Mouse (Mus musculus) embryonic facial prominence, embryonic 12.5 days (tissue): ENCODE data around the gene Aph1a. TPM values are rescaled to one million over a fixed set of nuclear protein-coding genes. Genes with fewer than 3 reads are reported as not detected.
A peak's percentile ranks its signal among the peaks of the same experiment; 100 is the strongest.
"Not testable (repeated sequence)": the region's sequence is repeated elsewhere in the genome, so short reads cannot be mapped to it uniquely, and the experiment has no call there.

Experiments used
- ATAC-seq: fragments of 200-750 bp; cut with Nextera tagmentation; 2 replicates; pipeline ENCODE4 v1.8.0; 2017; ENCODE audit not compliant: insufficient number of reproducible peaks, insufficient read depth, low FRiP score, low TSS enrichment
- H3K27ac ChIP-seq: fragments of 300-500 bp; sonication (generic); 2 replicates; pipeline ENCODE4 v1.5.1; 2016; ENCODE audit warnings: mild to moderate bottlenecking
- H3K27me3 ChIP-seq: fragments of 300-500 bp; sonication (generic); 2 replicates; pipeline ENCODE4 v1.6.1; 2016; ENCODE audit warnings: mild to moderate bottlenecking, moderate library complexity
- H3K36me3 ChIP-seq: fragments of 300-500 bp; sonication (generic); 2 replicates; pipeline ENCODE4 v1.6.1; 2016; ENCODE audit warnings: mild to moderate bottlenecking
- H3K4me1 ChIP-seq: fragments of 300-500 bp; sonication (generic); 2 replicates; pipeline ENCODE4 v1.6.1; 2016
- H3K4me2 ChIP-seq: fragments of 300-500 bp; sonication (generic); replicated peaks from 2 replicates; pipeline ENCODE4 v1.6.1; 2016; ENCODE audit warnings: mild to moderate bottlenecking, moderate library complexity
- H3K4me3 ChIP-seq: fragments of 300-500 bp; sonication (generic); 2 replicates; pipeline ENCODE4 v1.5.1; 2016; ENCODE audit warnings: mild to moderate bottlenecking
- H3K9ac ChIP-seq: fragments of 300-500 bp; sonication (generic); 2 replicates; pipeline ENCODE4 v1.6.1; 2016; ENCODE audit warnings: mild to moderate bottlenecking, moderate library complexity
- H3K9me3 ChIP-seq: fragments of 300-500 bp; sonication (generic); 2 replicates; pipeline ENCODE4 v1.6.1; 2016; ENCODE audit warnings: mild to moderate bottlenecking, moderate library complexity
- WGBS: fragments of 180-500 bp; shearing (Covaris S2); methylation state at CpG from one replicate; pipeline ENCODE4 v1.1.7; 2016; 5-methylcytosine and 5-hydroxymethylcytosine counted together
- polyA plus RNA-seq: library from polyadenylated mRNA; unstranded; fragments of >200 nt; fragmentation: Nextera tagmentation; extraction: Ambion mirVana; gene quantifications from 2 replicates; pipeline ENCODE4 v1.2.1, GENCODE M21; 2016

Aph1a gene
- 27.5 and 31.3 TPM in 2 replicates for polyA plus RNA-seq

GRCm38 (mm10) chr3:95893606-95894316, at the start of gene Aph1a:
TSS of gene Aph1a (plus strand) at chr3:95893969.
- peaks cover 13% of the 10 kb centered on the region for H3K36me3 ChIP-seq
- peak within 1 kb of the TSS; percentile 76 for H3K27ac ChIP-seq
- H3K9me3 ChIP-seq, H3K27me3 ChIP-seq: not testable (repeated sequence)
- WGBS = 0% methylated on average over 32 of the region's 43 CpGs
- H3K4me2 ChIP-seq = peak within 1 kb of the TSS; percentile 88
- peak; percentile 94 for ATAC-seq
- H3K9ac ChIP-seq = peak within 1 kb of the TSS; percentile 64
- peak within 1 kb of the TSS; percentile 55 for H3K4me3 ChIP-seq
- peaks cover 25% of the 10 kb centered on the region for H3K4me1 ChIP-seq

DNA sequence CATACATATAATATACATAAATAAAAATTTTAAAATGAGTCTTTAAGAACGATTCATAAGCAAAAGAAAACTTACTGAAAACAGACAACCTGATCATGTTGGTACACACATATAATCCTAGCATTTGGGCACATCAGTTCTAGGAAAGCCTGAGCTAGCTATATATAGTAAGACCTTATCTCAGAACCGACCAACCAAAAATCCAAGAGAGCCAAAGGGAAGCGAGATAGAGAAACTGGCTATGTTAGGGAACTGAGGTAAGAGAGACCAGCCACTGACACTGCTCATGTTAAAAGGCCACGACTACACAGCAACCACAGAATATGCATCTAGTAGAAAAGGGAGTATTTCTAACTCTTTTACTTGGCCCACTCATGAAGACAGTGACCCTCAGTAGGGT, 43.2 kb upstream of the Aph1a start:
- H3K4me2 ChIP-seq = no peak overlapping the region
- H3K36me3 ChIP-seq = peaks cover 73% of the 10 kb centered on the region
- H3K27ac ChIP-seq = no peak overlapping the region
- no peak overlapping the region for H3K9ac ChIP-seq
- H3K27me3 ChIP-seq = no peaks in the 10 kb centered on the region
- ATAC-seq = no peak
- H3K4me1 ChIP-seq = peaks cover 4% of the 10 kb centered on the region
- WGBS = 89% methylated on average over 4 of the region's 4 CpGs
- no peaks in the 10 kb centered on the region for H3K9me3 ChIP-seq
- H3K4me3 ChIP-seq = no peak overlapping the region

DNA sequence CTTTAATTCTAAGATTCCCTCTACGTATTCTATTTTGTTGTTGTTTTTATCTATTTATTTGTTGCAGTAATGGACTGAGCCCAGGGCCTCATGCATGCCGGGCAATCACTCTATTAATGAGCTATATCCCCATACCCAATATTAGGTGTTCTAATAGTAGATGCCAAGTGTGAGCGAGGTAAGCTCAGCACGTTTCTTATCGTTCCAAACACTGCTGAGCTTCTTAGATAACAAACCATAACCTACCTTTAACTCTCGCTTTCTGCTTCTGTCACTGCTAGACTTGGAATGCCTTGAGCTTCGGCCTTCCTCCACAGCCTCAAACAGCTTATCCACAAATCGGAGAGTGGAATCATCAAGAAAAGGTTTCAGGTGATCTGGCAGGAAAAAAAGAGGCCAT, 42.5 kb upstream of the Aph1a start:
- WGBS = 96% methylated on average over 8 of the region's 8 CpGs
- Histone ChIP-seq H3K4me1 (peaks cover 4% of the 10 kb centered on the region), H3K27ac (no peak overlapping the region), H3K9ac (no peak overlapping the region), H3K27me3 (no peaks in the 10 kb centered on the region), H3K36me3 (peaks cover 67% of the 10 kb centered on the region), H3K4me3 (no peak overlapping the region), H3K9me3 (no peaks in the 10 kb centered on the region), H3K4me2 (no peak overlapping the region)
- no peak for ATAC-seq

GRCm38 (mm10) chr3:95855502-95856089, 38.2 kb upstream of the Aph1a start, which contains the start of gene Prpf3:
TSS of gene Prpf3 (minus strand) at chr3:95855885.
- peak within 1 kb of the TSS; percentile 77 for H3K27ac ChIP-seq
- peak within 1 kb of the TSS; percentile 87 for H3K9ac ChIP-seq
- 1% methylated on average over 56 of the region's 56 CpGs for WGBS
- H3K27me3 ChIP-seq = no peaks in the 10 kb centered on the region
- H3K9me3 ChIP-seq = no peaks in the 10 kb centered on the region
- peak within 1 kb of the TSS; percentile 89 for H3K4me3 ChIP-seq
- H3K36me3 ChIP-seq = peaks cover 27% of the 10 kb centered on the region
- H3K4me1 ChIP-seq = peaks cover 4% of the 10 kb centered on the region
- H3K4me2 ChIP-seq = peak within 1 kb of the TSS; percentile 67
- peak; percentile 95 for ATAC-seq

DNA sequence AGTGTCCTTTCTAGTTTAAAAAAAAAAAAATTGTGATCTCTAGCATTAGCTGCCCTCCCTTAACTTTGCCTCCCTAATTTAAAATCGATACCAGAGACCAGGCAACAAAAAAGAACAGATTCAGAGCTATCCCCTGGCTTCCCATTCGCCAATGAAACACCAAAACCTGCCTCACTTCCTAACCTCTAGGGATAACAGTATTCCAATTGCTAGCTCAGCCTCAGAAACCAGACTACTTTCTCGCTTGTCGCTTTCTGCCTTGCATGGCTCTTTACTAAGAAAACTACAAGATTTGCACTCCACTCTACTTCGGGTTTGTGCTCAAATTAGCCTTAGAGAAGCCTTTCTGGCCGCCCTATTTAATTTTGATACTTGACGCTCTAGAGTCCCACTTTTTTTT, 37.7 kb upstream of the Aph1a start:
- peak overlapping the region; percentile 89 for H3K4me3 ChIP-seq
- peak overlapping the region; percentile 67 for H3K4me2 ChIP-seq
- ATAC-seq = no peak
- H3K36me3 ChIP-seq = peaks cover 22% of the 10 kb centered on the region
- H3K9ac ChIP-seq = peak overlapping the region; percentile 87
- H3K9me3 ChIP-seq = no peaks in the 10 kb centered on the region
- peak overlapping the region; percentile 77 for H3K27ac ChIP-seq
- WGBS = 21% methylated on average over 7 of the region's 7 CpGs
- H3K4me1 ChIP-seq = peaks cover 4% of the 10 kb centered on the region
- no peaks in the 10 kb centered on the region for H3K27me3 ChIP-seq

GRCm38 (mm10) chr3:95857050-95857449, 36.7 kb upstream of the Aph1a start:
- not testable (repeated sequence) for H3K4me1 ChIP-seq, H3K4me3 ChIP-seq, H3K4me2 ChIP-seq, ATAC-seq, H3K27me3 ChIP-seq, H3K9ac ChIP-seq, H3K27ac ChIP-seq, H3K9me3 ChIP-seq
- H3K36me3 ChIP-seq = peaks cover 14% of the 10 kb centered on the region
- 95% methylated on average over 1 of the region's 1 CpGs for WGBS

GRCm38 (mm10) chr3:95858278-95858677, 35.5 kb upstream of the Aph1a start:
- not testable (repeated sequence) for H3K27ac ChIP-seq, H3K27me3 ChIP-seq, H3K9ac ChIP-seq, H3K4me3 ChIP-seq, ATAC-seq, H3K4me2 ChIP-seq, H3K36me3 ChIP-seq, H3K4me1 ChIP-seq, H3K9me3 ChIP-seq
- 84% methylated on average over 3 of the region's 3 CpGs for WGBS

GRCm38 (mm10) chr3:95860323-95860722, 33.4 kb upstream of the Aph1a start:
- Histone ChIP-seq H3K9ac (no peak overlapping the region), H3K27ac (no peak overlapping the region), H3K4me2 (no peak overlapping the region), H3K4me1 (no peaks in the 10 kb centered on the region), H3K36me3 (peaks cover 8% of the 10 kb centered on the region; the same call in 1 of the 2 replicates), H3K9me3 (no peaks in the 10 kb centered on the region), H3K27me3 (no peaks in the 10 kb centered on the region), H3K4me3 (no peak overlapping the region)
- no peak for ATAC-seq
- WGBS = 81% methylated on average over 3 of the region's 3 CpGs

DNA sequence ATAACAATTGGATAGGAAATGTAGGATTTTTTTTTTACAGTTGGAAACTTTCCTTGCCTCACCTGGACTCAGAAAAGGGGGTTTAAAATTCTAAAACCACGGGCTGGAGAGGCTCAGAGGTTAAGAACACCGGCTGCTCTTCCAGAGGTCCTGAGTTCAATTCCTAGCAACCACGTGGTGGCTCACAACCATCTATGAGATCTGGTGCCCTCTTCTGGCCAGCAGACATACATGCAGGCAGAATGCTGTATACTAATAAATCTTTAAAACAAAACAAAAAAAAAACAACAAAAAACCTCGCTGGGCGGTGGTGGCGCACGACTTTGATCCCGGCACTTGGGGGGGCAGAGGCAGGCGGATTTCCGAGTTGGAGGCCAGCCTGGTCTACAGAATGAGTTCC, 32.6 kb upstream of the Aph1a start:
- Histone ChIP-seq H3K9ac (no peak overlapping the region), H3K4me3 (no peak overlapping the region), H3K4me1 (no peaks in the 10 kb centered on the region), H3K4me2 (no peak overlapping the region), H3K27me3 (no peaks in the 10 kb centered on the region), H3K36me3 (peaks cover 12% of the 10 kb centered on the region; the same call in 1 of the 2 replicates), H3K9me3 (no peaks in the 10 kb centered on the region), H3K27ac (no peak overlapping the region)
- WGBS = 80% methylated on average over 10 of the region's 10 CpGs
- ATAC-seq = no peak

GRCm38 (mm10) chr3:95861796-95862195, 32.0 kb upstream of the Aph1a start:
- Histone ChIP-seq H3K9ac (no peak overlapping the region), H3K27ac (no peak overlapping the region), H3K4me1 (no peaks in the 10 kb centered on the region), H3K36me3 (peaks cover 16% of the 10 kb centered on the region), H3K4me2 (no peak overlapping the region), H3K4me3 (no peak overlapping the region), H3K27me3 (no peaks in the 10 kb centered on the region), H3K9me3 (no peaks in the 10 kb centered on the region)
- WGBS = 34% methylated on average over 2 of the region's 2 CpGs
- no peak for ATAC-seq

DNA sequence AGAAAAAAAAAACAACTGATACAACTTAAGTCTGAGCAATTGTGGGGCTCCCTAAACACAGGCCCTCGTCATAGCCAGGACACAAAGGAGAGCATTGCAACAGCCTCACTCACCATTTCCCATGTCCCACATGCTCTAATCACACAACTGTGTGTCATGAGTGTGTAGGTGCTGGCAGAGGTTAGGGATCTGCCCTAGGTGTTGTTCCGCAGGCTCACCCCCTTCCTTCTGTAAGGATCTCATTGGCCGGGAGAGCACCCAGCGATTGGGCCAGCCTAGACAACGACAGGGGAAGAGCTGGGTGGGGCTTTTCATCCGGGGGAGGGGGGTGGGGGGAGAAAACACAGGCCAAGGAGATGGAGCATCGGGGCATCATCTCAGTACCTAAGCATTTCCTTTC, 30.2 kb upstream of the Aph1a start:
- Histone ChIP-seq H3K27ac (no peak overlapping the region), H3K9ac (no peak overlapping the region), H3K36me3 (peaks cover 32% of the 10 kb centered on the region), H3K27me3 (no peaks in the 10 kb centered on the region), H3K9me3 (no peaks in the 10 kb centered on the region), H3K4me2 (no peak overlapping the region), H3K4me3 (no peak overlapping the region), H3K4me1 (no peaks in the 10 kb centered on the region)
- no peak for ATAC-seq
- 74% methylated on average over 7 of the region's 7 CpGs for WGBS

GRCm38 (mm10) chr3:95865050-95865449, 28.7 kb upstream of the Aph1a start:
- Histone ChIP-seq H3K4me3 (no peak overlapping the region), H3K9ac (no peak overlapping the region), H3K27ac (no peak overlapping the region), H3K36me3 (peaks cover 43% of the 10 kb centered on the region), H3K4me2 (no peak overlapping the region), H3K4me1 (peaks cover 1% of the 10 kb centered on the region; the same call in 1 of the 2 replicates), H3K9me3 (no peaks in the 10 kb centered on the region), H3K27me3 (no peaks in the 10 kb centered on the region)
- no peak for ATAC-seq
- 93% methylated on average over 5 of the region's 5 CpGs for WGBS
